Mouse (Mus musculus): ENCODE data around the gene Ptprf. TPM values are rescaled to one million over a fixed set of nuclear protein-coding genes. Genes with fewer than 3 reads are reported as not detected.

Ptprf gene
- polyA plus RNA-seq, 1 experiment from 2014 or later = 64.4 TPM

GRCm38 (mm10) chr4:118281444-118282181 lies 9.6 kb downstream of the Ptprf start:
- 50% methylated on average over 13 of the region's 13 CpGs for WGBS
- Histone ChIP-seq H3K27ac (peak overlapping the region; percentile 41; the same call in 1 of the 2 replicates), H3K27me3 (no peaks in the 10 kb centered on the region), H3K4me3 (replicated peaks) (no peak overlapping the region), H3K36me3 (peaks cover 42% of the 10 kb centered on the region), H3K4me1 (peaks cover 72% of the 10 kb centered on the region), H3K9ac (no peak overlapping the region), H3K9me3 (replicated peaks) (no peaks in the 10 kb centered on the region), H3K4me2 (no peak overlapping the region)
- no peak for ATAC-seq (replicated peaks; ENCODE audit: low FRiP score)

DNA sequence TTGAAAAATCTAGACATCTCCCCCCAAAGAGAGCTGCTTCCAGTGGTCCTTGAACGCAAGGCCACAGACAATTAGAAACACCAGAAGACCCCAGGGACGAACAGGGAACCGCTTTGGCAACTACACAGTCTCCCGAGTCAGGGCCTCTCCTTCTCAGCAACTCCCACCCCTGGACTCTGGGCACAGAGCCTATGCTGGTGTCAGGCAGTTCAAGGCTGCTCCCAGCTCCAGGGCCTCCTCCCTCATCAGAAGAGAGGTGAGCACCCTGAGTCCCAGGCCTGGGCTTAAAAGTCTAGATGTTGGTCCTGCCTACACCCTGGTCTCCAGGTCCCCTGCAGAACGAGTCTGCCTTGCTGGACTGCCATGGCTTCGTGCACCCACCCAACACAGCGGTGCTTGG lies 10.7 kb downstream of the Ptprf start:
- Histone ChIP-seq H3K4me2 (no peak overlapping the region), H3K9me3 (replicated peaks) (no peaks in the 10 kb centered on the region), H3K4me1 (peaks cover 73% of the 10 kb centered on the region), H3K4me3 (replicated peaks) (no peak overlapping the region), H3K27me3 (no peaks in the 10 kb centered on the region), H3K9ac (no peak overlapping the region), H3K27ac (no peak overlapping the region), H3K36me3 (peaks cover 42% of the 10 kb centered on the region)
- 63% methylated on average over 7 of the region's 7 CpGs for WGBS
- ATAC-seq (replicated peaks; ENCODE audit: low FRiP score) = no peak

DNA sequence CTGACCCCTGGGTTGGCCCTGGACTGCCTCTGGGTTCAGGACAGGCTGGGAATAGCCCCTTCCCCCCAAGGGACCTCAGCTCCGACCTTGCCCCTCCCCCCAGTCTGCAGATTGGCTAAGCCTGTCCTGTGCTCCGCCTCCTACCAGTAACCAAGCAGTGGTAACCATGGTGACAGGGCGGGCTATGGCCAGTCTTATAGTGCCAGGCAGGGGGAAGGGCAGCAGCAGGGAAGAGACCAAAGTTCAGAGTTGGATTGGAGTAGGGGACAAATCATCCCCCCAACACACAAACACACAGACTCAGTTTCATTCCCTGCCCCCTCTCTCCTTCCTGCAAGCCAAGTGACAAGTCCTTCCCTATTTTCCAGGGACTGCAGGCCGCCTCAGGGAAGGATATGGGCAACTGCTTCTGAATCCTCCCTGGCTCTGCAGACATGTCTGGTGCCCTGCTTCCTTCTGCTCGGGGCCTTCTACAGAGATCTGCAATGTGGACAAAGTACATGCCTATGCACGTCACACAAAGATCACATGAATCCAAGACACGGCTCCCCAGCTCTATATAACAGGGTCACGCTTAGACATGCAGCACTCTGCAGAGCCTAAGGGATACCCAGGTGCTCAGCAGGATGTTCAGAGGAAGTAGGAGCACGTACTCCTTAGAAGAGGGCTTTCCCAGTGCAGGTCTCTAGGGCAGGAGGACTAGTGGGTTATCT lies 14.5 kb downstream of the Ptprf start:
- H3K9ac ChIP-seq = 0 out of 2 replicates have a peak overlapping the region, but pooled peaks have one; percentile 7

DNA sequence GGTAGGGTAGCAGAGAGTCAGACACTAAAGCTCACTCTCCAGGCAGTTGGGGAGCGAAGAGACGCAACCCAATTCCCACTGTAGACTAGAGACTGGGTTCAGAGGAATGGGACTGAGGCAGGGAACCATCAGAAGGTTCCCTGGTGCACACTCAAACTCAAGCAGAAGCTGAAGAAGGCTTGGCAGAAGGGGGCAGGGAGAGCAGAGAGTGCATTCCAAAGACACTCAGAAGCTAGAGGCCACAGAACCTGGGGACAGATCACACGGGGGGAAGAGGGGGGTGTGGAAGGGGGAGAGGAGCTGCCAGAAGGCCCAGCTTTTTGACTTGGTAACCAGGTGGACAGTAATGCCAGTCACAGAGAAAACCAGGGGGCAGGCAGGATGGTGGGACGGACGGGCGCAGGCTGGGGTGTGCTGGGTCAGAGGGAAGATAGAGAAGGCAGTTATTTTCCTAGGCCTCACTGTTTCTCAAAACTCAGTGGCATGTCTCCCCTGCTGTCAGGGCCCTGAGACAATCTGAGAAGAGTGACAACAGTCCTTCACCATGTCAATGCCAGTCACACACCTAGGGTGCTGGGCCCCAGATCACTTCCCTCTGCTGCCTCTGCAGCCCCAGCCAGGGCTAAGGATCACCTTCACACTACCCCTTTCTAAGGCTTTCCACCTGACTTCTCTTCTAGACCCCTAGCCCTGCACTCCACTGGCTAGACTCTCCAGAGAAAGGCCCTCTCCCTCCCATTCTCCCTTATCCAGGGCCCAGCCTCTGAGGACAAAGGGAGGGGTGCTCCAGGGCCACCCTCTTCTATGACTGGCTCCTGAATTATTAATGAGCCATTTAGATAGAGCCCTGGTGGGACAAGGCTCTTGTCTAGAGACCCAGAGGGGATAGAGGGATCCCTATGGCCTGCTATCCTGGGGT lies 15.3 kb downstream of the Ptprf start:
- Histone ChIP-seq H3K9ac (no peak overlapping the region), H3K4me1 (peaks cover 94% of the 10 kb centered on the region), H3K9me3 (replicated peaks) (no peaks in the 10 kb centered on the region), H3K36me3 (peaks cover 38% of the 10 kb centered on the region), H3K27me3 (no peaks in the 10 kb centered on the region), H3K27ac (peak overlapping the region; percentile 92), H3K4me3 (replicated peaks) (no peak overlapping the region), H3K4me2 (peak overlapping the region; percentile 29)
- WGBS = 71% methylated on average over 6 of the region's 6 CpGs
- peak; percentile 55 for ATAC-seq (replicated peaks; ENCODE audit: low FRiP score)

More for the DNA sequence above, 14.5 kb downstream of the Ptprf start:
- peak overlapping the region; percentile 29 for H3K4me2 ChIP-seq
- no peaks in the 10 kb centered on the region for H3K9me3 ChIP-seq (replicated peaks)
- 24% methylated on average over 9 of the region's 9 CpGs for WGBS
- H3K27me3 ChIP-seq = no peaks in the 10 kb centered on the region
- peaks cover 91% of the 10 kb centered on the region for H3K4me1 ChIP-seq
- peak overlapping the region; percentile 92 for H3K27ac ChIP-seq
- no peak overlapping the region for H3K4me3 ChIP-seq (replicated peaks)
- peaks cover 35% of the 10 kb centered on the region for H3K36me3 ChIP-seq
- peak; percentile 93 for ATAC-seq (replicated peaks; ENCODE audit: low FRiP score)

DNA sequence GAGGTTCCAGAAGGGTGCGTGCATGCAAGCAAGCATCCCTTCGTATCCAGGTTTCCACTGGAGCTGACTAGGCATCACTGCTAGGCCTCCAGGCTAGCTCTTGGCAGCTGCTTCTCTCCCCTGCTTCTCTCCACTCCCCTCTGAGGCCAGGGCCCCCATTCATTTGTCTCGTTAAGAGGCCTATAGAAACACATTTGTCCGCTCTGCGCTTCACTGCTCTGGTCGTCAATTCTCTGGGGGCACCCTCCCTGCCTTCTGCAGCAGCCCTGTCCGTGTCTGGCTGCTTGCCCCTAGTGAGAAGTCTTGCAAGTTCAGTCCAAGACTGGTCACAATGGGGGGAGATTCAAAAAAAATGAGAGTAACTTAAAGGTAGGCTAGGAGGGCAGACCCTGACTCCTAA lies 16.7 kb downstream of the Ptprf start:
- Histone ChIP-seq H3K4me1 (peaks cover 96% of the 10 kb centered on the region), H3K4me3 (replicated peaks) (no peak overlapping the region), H3K9me3 (replicated peaks) (no peaks in the 10 kb centered on the region), H3K4me2 (no peak overlapping the region), H3K27me3 (no peaks in the 10 kb centered on the region), H3K36me3 (peaks cover 40% of the 10 kb centered on the region), H3K9ac (no peak overlapping the region), H3K27ac (peak overlapping the region; percentile 92)
- ATAC-seq (replicated peaks; ENCODE audit: low FRiP score) = no peak
- 21% methylated on average over 7 of the region's 7 CpGs for WGBS

GRCm38 (mm10) chr4:118273998-118274397 lies 17.2 kb downstream of the Ptprf start:
- peaks cover 45% of the 10 kb centered on the region for H3K36me3 ChIP-seq
- H3K4me3 ChIP-seq (replicated peaks) = no peak overlapping the region
- no peak overlapping the region for H3K4me2 ChIP-seq
- no peak for ATAC-seq (replicated peaks; ENCODE audit: low FRiP score)
- H3K9me3 ChIP-seq (replicated peaks) = no peaks in the 10 kb centered on the region
- H3K4me1 ChIP-seq = peaks cover 100% of the 10 kb centered on the region
- peak overlapping the region; percentile 92 for H3K27ac ChIP-seq
- H3K9ac ChIP-seq = no peak overlapping the region
- H3K27me3 ChIP-seq = no peaks in the 10 kb centered on the region
- WGBS = 73% methylated on average over 8 of the region's 8 CpGs

DNA sequence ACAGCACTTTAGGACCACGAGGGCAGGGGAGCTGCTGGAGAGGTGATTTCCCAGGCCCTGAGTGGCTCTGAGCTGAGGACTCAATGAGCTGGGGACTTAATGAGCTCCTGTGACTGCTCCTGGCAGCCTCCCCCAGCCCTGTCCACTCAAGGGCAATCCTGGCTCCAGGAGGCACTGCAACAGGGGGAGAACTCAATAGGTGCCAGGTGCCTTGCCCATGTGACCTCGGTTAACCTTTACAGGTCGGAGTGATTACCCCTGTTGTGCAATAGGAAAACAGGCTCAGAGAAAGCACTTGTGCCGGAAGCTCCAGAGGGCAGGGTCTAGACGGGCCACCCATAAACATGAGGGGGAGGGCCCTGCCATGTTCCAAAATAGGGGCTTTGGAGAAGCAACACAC lies 17.7 kb downstream of the Ptprf start:
- no peaks in the 10 kb centered on the region for H3K27me3 ChIP-seq
- no peaks in the 10 kb centered on the region for H3K9me3 ChIP-seq (replicated peaks)
- H3K4me3 ChIP-seq (replicated peaks) = no peak overlapping the region
- peaks cover 100% of the 10 kb centered on the region for H3K4me1 ChIP-seq
- WGBS = 33% methylated on average over 5 of the region's 5 CpGs
- 0 out of 2 replicates have a peak, but pooled peaks have one; percentile 2 for ATAC-seq (replicated peaks; ENCODE audit: low FRiP score)
- H3K27ac ChIP-seq = peak overlapping the region; percentile 92
- H3K36me3 ChIP-seq = peaks cover 50% of the 10 kb centered on the region
- no peak overlapping the region for H3K9ac ChIP-seq
- no peak overlapping the region for H3K4me2 ChIP-seq

GRCm38 (mm10) chr4:118272871-118273270 lies 18.3 kb downstream of the Ptprf start:
- no peak overlapping the region for H3K4me3 ChIP-seq (replicated peaks)
- peaks cover 54% of the 10 kb centered on the region for H3K36me3 ChIP-seq
- no peaks in the 10 kb centered on the region for H3K9me3 ChIP-seq (replicated peaks)
- 90% methylated on average over 3 of the region's 3 CpGs for WGBS
- peak overlapping the region; percentile 92 for H3K27ac ChIP-seq
- no peak overlapping the region for H3K4me2 ChIP-seq
- no peak for ATAC-seq (replicated peaks; ENCODE audit: low FRiP score)
- H3K9ac ChIP-seq = no peak overlapping the region
- no peaks in the 10 kb centered on the region for H3K27me3 ChIP-seq
- H3K4me1 ChIP-seq = peaks cover 96% of the 10 kb centered on the region

- Histone ChIP-seq H3K9me3 (replicated peaks) (no peaks in the 10 kb centered on the region), H3K9ac (no peak overlapping the region), H3K4me1 (peaks cover 90% of the 10 kb centered on the region), H3K27ac (peak overlapping the region; percentile 92), H3K4me3 (replicated peaks) (no peak overlapping the region), H3K4me2 (no peak overlapping the region), H3K36me3 (peaks cover 59% of the 10 kb centered on the region), H3K27me3 (no peaks in the 10 kb centered on the region)
- WGBS = 45% methylated on average over 5 of the region's 5 CpGs
- ATAC-seq (replicated peaks; ENCODE audit: low FRiP score) = peak; percentile 22
These were observed 18.9 kb downstream of the Ptprf start for GRCm38 (mm10) chr4:118272258-118272657.

GRCm38 (mm10) chr4:118271556-118272074 lies 19.6 kb downstream of the Ptprf start:
- ATAC-seq (replicated peaks; ENCODE audit: low FRiP score) = no peak
- WGBS = 78% methylated on average over 9 of the region's 9 CpGs
- Histone ChIP-seq H3K9me3 (replicated peaks) (no peaks in the 10 kb centered on the region), H3K4me3 (replicated peaks) (no peak overlapping the region), H3K27ac (peak overlapping the region; percentile 92), H3K36me3 (peaks cover 59% of the 10 kb centered on the region), H3K27me3 (no peaks in the 10 kb centered on the region), H3K4me1 (peaks cover 88% of the 10 kb centered on the region), H3K4me2 (no peak overlapping the region), H3K9ac (no peak overlapping the region)

DNA sequence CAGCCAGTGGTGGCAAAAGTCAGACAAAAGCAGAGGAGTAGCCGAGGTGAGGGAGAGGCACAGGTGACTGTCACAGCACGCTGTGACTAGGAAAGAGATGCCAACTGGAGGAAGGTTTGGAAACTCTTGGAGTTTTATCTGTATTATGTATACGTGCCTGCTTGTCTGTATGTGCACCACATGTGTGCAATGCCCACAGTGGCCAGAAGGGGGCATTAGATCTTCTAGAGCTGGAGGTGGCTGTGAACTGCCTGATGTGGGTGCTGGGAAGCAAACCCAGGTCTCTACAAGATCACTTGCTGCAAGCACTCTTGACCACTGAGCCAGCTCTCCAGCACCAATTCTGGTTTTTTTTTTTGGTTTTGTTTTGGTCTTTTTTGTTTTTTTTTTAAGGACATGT lies 20.5 kb downstream of the Ptprf start:
- no peak overlapping the region for H3K4me2 ChIP-seq
- H3K9me3 ChIP-seq (replicated peaks) = no peaks in the 10 kb centered on the region
- H3K4me3 ChIP-seq (replicated peaks) = no peak overlapping the region
- peaks cover 88% of the 10 kb centered on the region for H3K4me1 ChIP-seq
- no peaks in the 10 kb centered on the region for H3K27me3 ChIP-seq
- 97% methylated on average over 3 of the region's 3 CpGs for WGBS
- ATAC-seq (replicated peaks; ENCODE audit: low FRiP score) = no peak
- H3K36me3 ChIP-seq = peaks cover 59% of the 10 kb centered on the region
- H3K27ac ChIP-seq = peak overlapping the region; percentile 92
- H3K9ac ChIP-seq = no peak overlapping the region
